Mouse (Mus musculus): ENCODE data around the gene Ccser2.

GRCm38 (mm10) chr14:37013644-37014043, 45.1 kb upstream of the Ccser2 start:
- no peak for TF ChIP-seq CTCF (IDR thresholded peaks at IDR 0.05; ENCODE audit: borderline replicate concordance, extremely low read depth, insufficient read depth, insufficient read length)
- no peak for TF ChIP-seq POLR2A (IDR thresholded peaks at IDR 0.05; ENCODE audit: borderline replicate concordance, extremely low read depth, insufficient read depth, insufficient read length, poor library complexity, severe bottlenecking)

Measured in brain, embryonic 14.5 days (tissue).